Mouse (Mus musculus) stomach, postnatal 0 days (tissue): Measurements from ENCODE around the gene Serpinf2.

Source experiments
- CTCF ChIP-seq: IDR thresholded peaks from 2 replicates; pipeline ENCODE4 v1.5.1; 2016; ENCODE audit warnings: antibody characterized with exemption, low read depth, mild to moderate bottlenecking, moderate library complexity
- EP300 ChIP-seq: optimal IDR thresholded peaks from 2 replicates; pipeline ENCODE3; 2016; ENCODE audit warnings: antibody characterized with exemption

GRCm38 (mm10) chr11:75420037-75420436, 19.4 kb downstream of the Serpinf2 start:
- TF ChIP-seq CTCF (no peak), EP300 (no peak)
